Mouse (Mus musculus) inflammation-experienced regulatory T-cells, adult 16 weeks (primary cell): Measurements from ENCODE around the gene Arhgef2. TPM values are rescaled to one million over a fixed set of nuclear protein-coding genes. Genes with fewer than 3 reads are reported as not detected.

ENCODE experiments used
- polyA plus RNA-seq: library from polyadenylated mRNA; unstranded; fragments of 100-300 nt; shearing (Covaris generic); gene quantifications from one replicate; pipeline ENCODE4 v1.2.1, GENCODE M21; 2017

Gene Arhgef2
- 119 TPM for polyA plus RNA-seq

GRCm38 (mm10) chr3:88605666-88606065 is at the start of gene Arhgef2:
Gene Arhgef2, plus strand, starts transcription at chr3:88605966.

GRCm38 (mm10) chr3:88575540-88575939 is 30.2 kb upstream of the Arhgef2 start, which contains the start of gene Ssr2:
Gene Ssr2, plus strand, starts transcription at chr3:88575876.

GRCm38 (mm10) chr3:88652846-88653515 is 47.2 kb downstream of the Arhgef2 start, which contains the start of gene Rxfp4:
Gene Rxfp4, minus strand, starts transcription at chr3:88653142.

GRCm38 (mm10) chr3:88684980-88685941 is 79.5 kb downstream of the Arhgef2 start, which contains the start of gene Khdc4:
Gene Khdc4, plus strand, starts transcription at chr3:88685803.

Other genes with a start within 250 kb of the Arhgef2 start
- not detected for gene Paqr6, start 241.4 kb upstream of the Arhgef2 start, polyA plus RNA-seq
- not detected for gene Bglap3, start 233.2 kb upstream of the Arhgef2 start, polyA plus RNA-seq
- gene Bglap2, start 227.3 kb upstream of the Arhgef2 start, polyA plus RNA-seq = not detected
- gene Bglap, start 221.5 kb upstream of the Arhgef2 start, polyA plus RNA-seq = not detected
- 36.0 TPM for gene Pmf1, start 195.6 kb upstream of the Arhgef2 start, polyA plus RNA-seq
- gene Slc25a44, start 180.8 kb upstream of the Arhgef2 start, polyA plus RNA-seq = 23.1 TPM
- 44.9 TPM for gene Sema4a, start 144.8 kb upstream of the Arhgef2 start, polyA plus RNA-seq
- 20.3 TPM for gene Lmna, start 96.0 kb upstream of the Arhgef2 start, polyA plus RNA-seq
- gene Mex3a, start 73.6 kb upstream of the Arhgef2 start, polyA plus RNA-seq = 0.18 TPM
- gene Rab25, start 57.7 kb upstream of the Arhgef2 start, polyA plus RNA-seq = not detected
- 205 TPM for gene Lamtor2, start 52.9 kb upstream of the Arhgef2 start, polyA plus RNA-seq
- gene Ubqln4, start 52.2 kb upstream of the Arhgef2 start, polyA plus RNA-seq = 59.6 TPM
- gene Ssr2, start 30.1 kb upstream of the Arhgef2 start, polyA plus RNA-seq = 130 TPM
- not detected for gene Rxfp4, start 47.2 kb downstream of the Arhgef2 start, polyA plus RNA-seq
- gene Khdc4, start 79.8 kb downstream of the Arhgef2 start, polyA plus RNA-seq = 93.8 TPM
- 55.4 TPM for gene Rit1, start 110.9 kb downstream of the Arhgef2 start, polyA plus RNA-seq
- 119 TPM for gene Syt11, start 169.2 kb downstream of the Arhgef2 start, polyA plus RNA-seq
- gene Gon4l, start 229.3 kb downstream of the Arhgef2 start, polyA plus RNA-seq = 38.8 TPM